Mouse (Mus musculus) skeletal muscle tissue, adult 2 months (tissue): ENCODE measurements around the gene Ten1.
A peak's percentile ranks its signal among the peaks of the same experiment; 100 is the strongest.

Experiments used
- DNase-seq: peaks from one replicate; pipeline ENCODE4 v3.0.0-alpha.2; 2012; ENCODE audit warnings: low read depth, low spot score

Gene Ten1

GRCm38 (mm10) chr11:116198639-116199531 lies at the start of gene Ten1, which contains the start of gene Acox1:
Gene Ten1, plus strand, starts transcription at chr11:116198855.
Gene Acox1, minus strand, starts transcription at chr11:116199045.
- peak; percentile 97 for DNase-seq

- no peak for DNase-seq
Measured at GRCm38 (mm10) chr11:116149341-116149740, 49.3 kb upstream of the Ten1 start.

- DNase-seq, result no peak
Measured at GRCm38 (mm10) chr11:116150960-116151359, 47.7 kb upstream of the Ten1 start.

GRCm38 (mm10) chr11:116161312-116161711 lies 37.3 kb upstream of the Ten1 start:
- no peak for DNase-seq

- DNase-seq, result no peak
Measured at GRCm38 (mm10) chr11:116162146-116162545, 36.5 kb upstream of the Ten1 start.

GRCm38 (mm10) chr11:116163002-116163401 lies 35.7 kb upstream of the Ten1 start:
- no peak for DNase-seq

GRCm38 (mm10) chr11:116167232-116167631 lies 31.4 kb upstream of the Ten1 start:
- no peak for DNase-seq

GRCm38 (mm10) chr11:116167884-116168439 lies 30.7 kb upstream of the Ten1 start, which contains the start of gene Fbf1:
Gene Fbf1, minus strand, starts transcription at chr11:116168166.
- DNase-seq, result peak; percentile 90

- no peak for DNase-seq
Measured at GRCm38 (mm10) chr11:116169214-116169613, 29.4 kb upstream of the Ten1 start.

GRCm38 (mm10) chr11:116170003-116170800 lies 28.5 kb upstream of the Ten1 start:
- no peak for DNase-seq

- no peak for DNase-seq
Measured at GRCm38 (mm10) chr11:116171959-116172358, 26.7 kb upstream of the Ten1 start.

- no peak for DNase-seq
Measured at GRCm38 (mm10) chr11:116174775-116175448, 23.7 kb upstream of the Ten1 start.

GRCm38 (mm10) chr11:116176010-116176409 lies 22.6 kb upstream of the Ten1 start:
- no peak for DNase-seq

GRCm38 (mm10) chr11:116178411-116179121 lies 20.1 kb upstream of the Ten1 start:
- DNase-seq, result no peak

- DNase-seq, result no peak
Measured at GRCm38 (mm10) chr11:116185836-116186235, 12.8 kb upstream of the Ten1 start.

- no peak for DNase-seq
Measured at GRCm38 (mm10) chr11:116186360-116186759, 12.3 kb upstream of the Ten1 start.

GRCm38 (mm10) chr11:116187226-116187930 lies 11.3 kb upstream of the Ten1 start:
- DNase-seq, result no peak

GRCm38 (mm10) chr11:116194619-116195018 lies 4.0 kb upstream of the Ten1 start:
- DNase-seq, result no peak

- no peak for DNase-seq
Measured at GRCm38 (mm10) chr11:116195252-116195651, 3.4 kb upstream of the Ten1 start.

- no peak for DNase-seq
Measured at GRCm38 (mm10) chr11:116196336-116196735, 2.3 kb upstream of the Ten1 start.
